Mouse (Mus musculus): Measurements from ENCODE around the gene Trpv1. TPM values are rescaled to one million over a fixed set of nuclear protein-coding genes. Genes with fewer than 3 reads are reported as not detected.
A peak's percentile ranks its signal among the peaks of the same experiment; 100 is the strongest.

Trpv1 gene
- total RNA-seq, 4 experiments from 2014 or later: 0.09 TPM; not detected in 3

- DNase-seq (ENCODE audit: low spot score): peak; percentile 89
These were observed 2.1 kb downstream of the Trpv1 start for GRCm38 (mm10) chr11:73235990-73236701.

GRCm38 (mm10) chr11:73236731-73237130 lies 2.6 kb downstream of the Trpv1 start:
- DNase-seq (ENCODE audit: low spot score): no peak

- no peak for DNase-seq (ENCODE audit: low spot score)
These were observed 8.1 kb downstream of the Trpv1 start for GRCm38 (mm10) chr11:73242199-73242598.

- DNase-seq (ENCODE audit: low spot score): no peak
These were observed 8.7 kb downstream of the Trpv1 start for GRCm38 (mm10) chr11:73242777-73243176.

- no peak for DNase-seq (ENCODE audit: low spot score)
These were observed 23.4 kb downstream of the Trpv1 start for GRCm38 (mm10) chr11:73257362-73257945.

GRCm38 (mm10) chr11:73258664-73259063 lies 24.6 kb downstream of the Trpv1 start:
- DNase-seq (ENCODE audit: low spot score): no peak

GRCm38 (mm10) chr11:73260457-73260856 lies 26.4 kb downstream of the Trpv1 start:
- DNase-seq (ENCODE audit: low spot score): no peak

- DNase-seq (ENCODE audit: low spot score): no peak
These were observed 27.3 kb downstream of the Trpv1 start for GRCm38 (mm10) chr11:73261385-73261784.

- DNase-seq (ENCODE audit: low spot score): no peak
These were observed 33.2 kb downstream of the Trpv1 start, which contains the start of gene Trpv3 for GRCm38 (mm10) chr11:73267267-73267666. Trpv3 (plus strand) TSS chr11:73267388.

- no peak for DNase-seq (ENCODE audit: low spot score)
These were observed 40.7 kb downstream of the Trpv1 start for GRCm38 (mm10) chr11:73274821-73275220.

GRCm38 (mm10) chr11:73280710-73281109 lies 46.6 kb downstream of the Trpv1 start:
- DNase-seq (ENCODE audit: low spot score): no peak

- DNase-seq (ENCODE audit: low spot score): peak; percentile 38
These were observed 47.5 kb downstream of the Trpv1 start for GRCm38 (mm10) chr11:73281528-73282027.

- peak; percentile 36 for DNase-seq (ENCODE audit: low spot score)
These were observed 49.3 kb downstream of the Trpv1 start for GRCm38 (mm10) chr11:73283369-73283768.

- DNase-seq (ENCODE audit: low spot score): no peak
These were observed 49.8 kb downstream of the Trpv1 start for GRCm38 (mm10) chr11:73283926-73284325.

- peak; percentile 19 for DNase-seq (ENCODE audit: low spot score)
These were observed 50.3 kb downstream of the Trpv1 start for GRCm38 (mm10) chr11:73284351-73284750.

- DNase-seq (ENCODE audit: low spot score): no peak
These were observed 55.5 kb downstream of the Trpv1 start for GRCm38 (mm10) chr11:73289621-73290020.

- no peak for DNase-seq (ENCODE audit: low spot score)
These were observed 69.0 kb downstream of the Trpv1 start for GRCm38 (mm10) chr11:73303123-73303522.

Other genes with a start within 250 kb of the Trpv1 start
- under 1 TPM; 0.35 to 0.49 (median 0.43) TPM for gene P2rx1, start 235.2 kb upstream of the Trpv1 start, total RNA-seq (2022)
- gene Camkk1, start 215.3 kb upstream of the Trpv1 start, total RNA-seq (2022): under 1 TPM; 0.53 to 0.84 (median 0.74) TPM
- gene Ncbp3, start 186.5 kb upstream of the Trpv1 start, total RNA-seq (2022): 1 to 10 TPM; 5.4 to 6.6 (median 5.6) TPM
- gene Itgae, start 143.7 kb upstream of the Trpv1 start, total RNA-seq (2022): under 1 TPM in 2 of 4 experiments, not detected in 2; 0.22 to 0.38 TPM
- gene Haspin, start 96.0 kb upstream of the Trpv1 start, total RNA-seq (2022): under 1 TPM; 0.08 to 0.37 (median 0.14) TPM
- gene P2rx5, start 73.9 kb upstream of the Trpv1 start, total RNA-seq (2022): 10 to 100 TPM; 14.2 to 19.7 (median 16.6) TPM
- gene Emc6, start 57.3 kb upstream of the Trpv1 start, total RNA-seq (2022): 10 to 100 TPM; 80.9 to 93.8 (median 89.9) TPM
- gene Tax1bp3, start 57.2 kb upstream of the Trpv1 start, total RNA-seq (2022): 10 to 100 TPM; 36.7 to 52.6 (median 46.8) TPM
- gene Ctns, start 35.2 kb upstream of the Trpv1 start, total RNA-seq (2022): 1 to 10 TPM; 7.5 to 10.0 (median 9.6) TPM
- gene Shpk, start 34.8 kb upstream of the Trpv1 start, total RNA-seq (2022): 1 to 10 TPM in 3 of 4 experiments, under 1 TPM in 1; 0.68 to 1.7 (median 1.4) TPM
- gene Trpv3, start 33.1 kb downstream of the Trpv1 start, total RNA-seq (2022): under 1 TPM in 2 of 4 experiments, not detected in 2; 0.06 TPM
- 1 to 10 TPM; 2.5 to 3.4 (median 2.8) TPM for gene Aspa, start 95.3 kb downstream of the Trpv1 start, total RNA-seq (2022)
- gene Gm49340, start 95.4 kb downstream of the Trpv1 start, total RNA-seq (2022): not detected
- gene Spata22, start 95.4 kb downstream of the Trpv1 start, total RNA-seq (2022): not detected
- gene Olfr20, start 116.5 kb downstream of the Trpv1 start, total RNA-seq (2022): not detected
- gene Olfr376, start 137.0 kb downstream of the Trpv1 start, total RNA-seq (2022): not detected
- gene Olfr1, start 165.3 kb downstream of the Trpv1 start, total RNA-seq (2022): not detected
- gene Olfr378, start 194.2 kb downstream of the Trpv1 start, total RNA-seq (2022): not detected
- not detected for gene Olfr380, start 223.2 kb downstream of the Trpv1 start, total RNA-seq (2022)

Measured in heart, adult 8-10 months (tissue).